Mouse (Mus musculus): Measurements from ENCODE around the gene Prps1. TPM values are rescaled to one million over a fixed set of nuclear protein-coding genes. Genes with fewer than 3 reads are reported as not detected.
"Not testable (repeated sequence)": the region's sequence is repeated elsewhere in the genome, so short reads cannot be mapped to it uniquely, and the experiment has no call there.

The Prps1 gene
- 14.8 and 15.5 TPM in 2 replicates for polyA plus RNA-seq (2012; rRNA removed)

DNA sequence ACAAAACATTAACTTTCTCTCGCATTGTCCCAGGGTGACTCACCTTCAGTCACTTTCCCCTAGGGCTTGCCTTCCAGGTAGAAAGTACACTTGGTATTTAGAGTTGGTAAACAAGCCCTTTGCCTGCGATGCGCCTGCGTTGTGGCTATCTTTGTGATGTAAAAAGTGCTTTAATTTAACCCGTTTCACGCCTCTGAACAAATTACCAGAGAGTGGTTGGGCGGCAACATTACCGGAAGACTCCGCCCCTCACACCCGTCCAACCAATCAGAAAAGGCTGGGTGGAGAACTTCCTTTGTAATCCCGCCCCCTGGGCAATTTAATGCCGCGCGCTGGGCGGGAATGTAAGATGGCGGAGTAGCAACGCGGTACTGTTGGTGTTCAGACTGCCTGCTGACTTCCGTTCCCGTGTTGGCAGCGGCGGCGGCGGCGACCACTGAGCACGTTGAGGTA, at the start of gene Prps1:
Gene Prps1, plus strand, starts transcription at position 335 of the 453 bp plus-strand sequence.
- peak; percentile 45 for DNase-seq (ENCODE audit: low spot score)

- no peak for DNase-seq (ENCODE audit: low spot score)
Observed at GRCm38 (mm10) chrX:140407593-140407992, 48.8 kb upstream of the Prps1 start.

GRCm38 (mm10) chrX:140418467-140418866, 37.9 kb upstream of the Prps1 start:
- DNase-seq (ENCODE audit: low spot score) = no peak

DNA sequence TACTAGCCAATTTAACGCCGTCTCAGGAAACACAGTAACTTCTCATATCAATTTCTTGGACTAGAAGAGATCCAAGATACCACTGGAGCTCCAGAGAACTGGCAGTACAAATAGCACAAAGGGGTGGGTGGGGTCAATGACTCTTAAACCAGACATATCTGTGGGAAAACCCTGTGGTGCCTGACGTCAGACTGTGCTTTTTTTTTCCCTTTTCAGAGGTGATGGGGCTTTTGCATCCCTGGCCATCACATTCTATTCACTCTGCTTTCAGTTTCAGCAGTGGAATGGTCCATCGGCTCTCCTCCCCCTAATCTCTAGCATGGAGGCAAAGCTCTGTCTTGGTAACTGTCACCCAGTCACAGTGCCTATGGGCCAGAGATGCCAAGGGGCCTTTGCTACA, 29.3 kb upstream of the Prps1 start:
- DNase-seq (ENCODE audit: low spot score) = no peak

DNA sequence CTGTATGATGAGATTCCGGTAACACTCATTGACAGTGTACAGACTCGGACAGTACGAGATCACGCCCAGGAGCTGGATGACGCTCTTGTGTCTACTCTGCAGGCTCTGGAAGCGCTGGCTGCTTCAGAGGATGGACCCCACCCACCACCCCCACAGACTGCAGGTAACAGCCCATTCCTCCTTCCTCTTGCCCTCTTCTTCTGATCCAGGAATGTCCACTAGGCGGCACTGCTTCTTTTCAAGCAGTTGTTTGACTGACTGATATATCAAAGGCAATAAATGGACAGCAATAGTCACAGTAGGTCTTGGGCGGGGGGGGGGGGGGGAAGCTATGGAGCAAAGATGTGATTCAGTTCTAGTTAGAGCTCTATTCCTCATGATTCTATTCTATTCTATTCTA, 28.2 kb upstream of the Prps1 start:
- no peak for DNase-seq (ENCODE audit: low spot score)

- no peak for DNase-seq (ENCODE audit: low spot score)
Observed at GRCm38 (mm10) chrX:140429985-140430384, 26.4 kb upstream of the Prps1 start.

DNA sequence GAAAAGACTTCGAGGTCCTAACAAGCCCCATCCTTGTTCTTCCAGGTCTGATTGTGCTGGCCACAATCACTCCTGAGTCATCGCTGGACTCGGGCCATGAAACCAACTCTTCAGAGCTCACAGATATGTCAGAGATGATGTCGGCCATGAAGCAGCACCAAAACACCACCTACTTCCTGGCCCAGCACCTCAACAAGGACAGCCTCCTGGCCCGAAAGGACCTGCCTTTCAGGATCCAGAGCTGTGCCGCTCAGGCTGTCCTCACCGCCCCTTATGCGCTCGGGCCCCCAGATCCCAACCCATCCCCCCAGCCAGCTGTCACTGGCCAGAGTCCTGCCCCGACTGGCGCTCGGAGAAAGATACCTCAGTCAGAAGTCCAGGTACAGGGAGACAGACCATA, 25.9 kb upstream of the Prps1 start:
- no peak for DNase-seq (ENCODE audit: low spot score)

- DNase-seq (ENCODE audit: low spot score) = no peak
Observed at GRCm38 (mm10) chrX:140431981-140432380, 24.4 kb upstream of the Prps1 start.

- no peak for DNase-seq (ENCODE audit: low spot score)
Observed at GRCm38 (mm10) chrX:140432786-140433185, 23.6 kb upstream of the Prps1 start.

GRCm38 (mm10) chrX:140437906-140438305, 18.5 kb upstream of the Prps1 start:
- DNase-seq (ENCODE audit: low spot score) = no peak

GRCm38 (mm10) chrX:140445551-140445950, 10.9 kb upstream of the Prps1 start:
- DNase-seq (ENCODE audit: low spot score) = no peak

DNA sequence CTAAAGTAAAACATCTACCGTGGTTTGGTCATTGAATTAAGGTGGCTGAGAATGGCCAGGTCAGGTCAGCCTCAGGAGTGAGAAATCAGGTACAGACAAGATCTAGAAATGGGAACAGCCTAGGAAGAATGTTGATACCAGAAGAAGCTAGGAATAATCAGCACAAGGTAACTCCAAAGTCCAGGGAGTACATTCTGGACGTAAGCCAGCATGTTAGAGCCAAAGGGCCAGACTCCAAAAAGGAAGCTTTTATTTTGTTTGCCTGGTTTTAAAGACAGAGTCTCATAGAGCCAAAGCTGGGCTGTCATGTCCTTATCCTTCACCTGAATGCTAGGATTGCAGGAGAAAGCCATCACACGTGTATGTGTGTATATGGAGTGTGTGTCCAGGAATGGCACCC, 6.3 kb upstream of the Prps1 start:
- DNase-seq (ENCODE audit: low spot score) = no peak

DNA sequence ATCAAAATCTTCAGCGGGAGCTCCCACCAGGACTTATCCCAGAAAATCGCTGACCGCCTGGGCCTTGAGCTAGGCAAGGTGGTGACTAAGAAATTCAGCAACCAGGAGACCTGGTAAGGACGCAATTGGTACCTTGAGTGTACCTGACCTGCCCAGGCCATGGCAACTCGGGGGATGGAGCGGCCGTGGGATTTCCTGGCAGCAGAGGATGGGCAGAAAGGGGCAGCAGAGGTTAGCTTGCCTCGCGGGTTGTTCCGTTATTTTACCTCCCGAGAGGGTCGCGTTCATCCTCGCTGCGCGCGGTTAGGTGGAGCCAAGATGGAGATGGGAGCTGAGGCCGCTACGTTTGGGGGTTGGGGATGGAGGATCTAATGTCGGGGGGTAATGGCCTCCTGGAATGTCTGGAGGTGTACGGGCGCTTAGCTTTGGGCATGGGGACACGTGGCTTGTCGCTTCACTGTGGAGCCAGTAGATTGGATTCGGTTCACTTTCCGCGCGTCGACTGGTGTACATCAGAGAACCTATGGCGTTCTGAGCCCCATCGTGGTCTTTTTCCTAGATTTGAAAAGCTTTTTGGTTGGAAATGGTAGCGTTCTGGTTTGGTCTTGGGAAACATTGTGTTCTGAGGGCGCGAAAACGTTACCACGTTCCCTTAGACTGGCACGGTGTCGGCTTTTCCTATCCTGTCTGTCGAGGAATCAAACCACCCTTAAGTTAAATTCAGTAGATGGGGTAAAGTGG, 508 bp downstream of the Prps1 start:
- no peak for DNase-seq (ENCODE audit: low spot score)

DNA sequence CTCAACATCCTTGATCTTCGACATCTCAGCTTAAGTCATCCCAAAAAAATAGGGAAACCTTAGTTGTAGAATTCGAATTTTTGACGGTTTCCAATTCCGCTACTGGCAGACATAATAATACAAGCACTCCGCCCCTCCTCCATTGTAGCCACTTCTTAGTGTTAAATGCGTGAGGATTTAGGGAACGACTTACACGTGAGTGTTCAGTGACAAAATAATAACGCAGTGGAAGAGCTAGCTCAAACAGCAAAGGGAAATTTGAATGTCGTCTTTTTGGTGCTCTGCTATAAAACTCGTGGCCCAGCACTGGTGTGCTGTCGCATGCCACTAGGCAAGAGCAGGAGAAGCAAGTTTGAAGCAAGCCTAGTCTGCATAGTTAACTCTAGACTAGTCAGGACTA, 1.1 kb downstream of the Prps1 start:
- DNase-seq (ENCODE audit: low spot score) = no peak

- DNase-seq (ENCODE audit: low spot score) = no peak
Observed at GRCm38 (mm10) chrX:140478231-140478630, 21.8 kb downstream of the Prps1 start.

DNA sequence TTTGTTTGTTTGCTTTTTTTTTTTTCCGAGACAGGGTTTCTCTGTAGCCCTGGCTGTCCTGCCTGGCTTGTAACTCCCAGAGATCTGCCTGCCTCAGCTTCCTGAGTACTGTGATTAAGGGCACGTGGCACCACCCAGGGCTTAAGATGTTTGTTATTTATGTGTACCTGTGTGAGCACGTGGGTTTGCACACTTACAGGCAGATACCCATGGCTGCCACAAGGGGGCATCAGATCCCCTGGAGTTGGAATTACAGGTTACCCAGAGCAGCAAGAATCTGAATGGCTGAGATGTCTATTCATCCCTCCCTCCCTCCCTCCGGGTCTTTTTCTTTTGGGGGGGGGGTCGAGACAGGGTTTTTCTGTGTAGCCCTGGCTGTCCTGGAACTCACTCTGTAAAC, 22.8 kb downstream of the Prps1 start:
- no peak for DNase-seq (ENCODE audit: low spot score)

GRCm38 (mm10) chrX:140489174-140489573, 32.8 kb downstream of the Prps1 start:
- DNase-seq (ENCODE audit: low spot score) = no peak

GRCm38 (mm10) chrX:140490203-140490602, 33.8 kb downstream of the Prps1 start:
- no peak for DNase-seq (ENCODE audit: low spot score)

GRCm38 (mm10) chrX:140491884-140492571, 35.6 kb downstream of the Prps1 start:
- DNase-seq (ENCODE audit: low spot score) = no peak

DNA sequence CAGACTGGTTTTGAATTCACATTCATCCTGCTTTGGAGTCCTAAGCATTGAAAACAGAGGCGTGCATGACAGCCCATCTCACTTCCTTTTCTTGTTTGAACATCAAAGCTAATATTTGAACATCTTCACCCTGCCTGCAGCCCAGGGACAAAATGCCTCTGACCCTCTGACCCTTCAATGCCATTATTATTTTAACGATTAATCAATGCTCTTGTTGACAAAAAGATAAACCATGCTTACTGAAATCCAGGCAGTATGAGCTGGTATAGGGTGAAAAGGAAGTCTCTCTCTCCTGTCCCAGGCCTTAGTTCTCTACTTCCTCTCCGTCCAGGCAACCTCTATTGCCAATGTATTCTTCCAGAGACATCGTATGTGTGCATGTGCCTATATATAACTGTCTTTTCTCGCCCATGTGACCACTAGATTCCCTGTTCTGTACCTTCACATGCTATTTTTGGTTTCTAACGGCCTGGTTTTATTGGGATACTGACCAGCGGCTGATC, 37.2 kb downstream of the Prps1 start:
- DNase-seq (ENCODE audit: low spot score) = no peak

- no peak for DNase-seq (ENCODE audit: low spot score)
Observed at GRCm38 (mm10) chrX:140494170-140494569, 37.8 kb downstream of the Prps1 start.

DNA sequence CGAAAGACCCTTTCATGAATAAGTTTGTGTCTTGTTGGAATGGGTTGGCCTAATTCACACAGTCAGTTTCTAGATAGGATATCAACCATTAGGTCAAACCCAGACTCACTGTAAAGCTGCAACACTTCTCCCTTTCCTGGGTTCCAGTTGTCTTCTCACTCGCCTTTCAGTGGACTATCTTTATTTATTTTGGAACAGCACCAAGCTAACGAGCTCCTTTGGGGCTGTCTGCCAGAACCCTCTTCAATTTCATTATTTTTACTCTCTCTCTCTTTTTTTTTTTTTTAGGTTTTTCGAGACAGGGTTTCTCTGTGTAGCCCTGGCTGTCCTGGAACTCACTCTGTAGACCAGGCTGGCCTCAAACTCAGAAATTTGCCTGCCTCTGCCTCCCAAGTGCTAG, 42.0 kb downstream of the Prps1 start:
- not testable (repeated sequence) for DNase-seq (ENCODE audit: low spot score)

DNA sequence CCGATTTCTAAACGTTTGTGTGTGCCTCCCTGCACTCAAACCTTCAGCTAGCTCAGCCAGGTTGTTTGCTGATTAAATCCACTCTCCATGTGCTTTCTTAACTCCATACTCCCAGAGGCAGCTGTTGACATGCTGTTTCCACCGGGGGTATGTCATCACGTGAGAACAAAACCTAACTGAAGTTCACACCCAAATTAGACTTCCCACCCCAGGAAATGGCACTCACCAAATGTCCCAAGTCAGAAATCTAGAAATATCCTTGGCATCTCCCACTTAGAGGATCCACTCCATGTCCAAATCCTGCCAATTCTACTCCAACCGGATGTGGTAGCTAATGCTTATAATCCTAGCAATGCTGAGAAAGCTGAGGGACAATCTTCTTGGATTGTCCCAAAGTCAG, 43.9 kb downstream of the Prps1 start:
- DNase-seq (ENCODE audit: low spot score) = no peak
